Mouse (Mus musculus): ENCODE data around the gene Trpm5. TPM values are rescaled to one million over a fixed set of nuclear protein-coding genes. Genes with fewer than 3 reads are reported as not detected.

Gene Trpm5
- polyA plus RNA-seq, 1 experiment from 2014 or later = 0.70 TPM

GRCm38 (mm10) chr7:143109696-143110095, 15.3 kb upstream of the Trpm5 start:
- peaks cover 3% of the 10 kb centered on the region for H3K4me1 ChIP-seq (ENCODE audit: control insufficient read depth, insufficient read depth, low read length)
- no peak overlapping the region for H3K4me3 ChIP-seq (ENCODE audit: low read depth, low read length)
- H3K27me3 ChIP-seq (ENCODE audit: control insufficient read depth, insufficient read depth, low read length) = peaks cover 36% of the 10 kb centered on the region
- DNase-seq (ENCODE audit: low spot score, missing footprints) (no peak), ATAC-seq (ENCODE audit: low FRiP score) (no peak)
- H3K9ac ChIP-seq (ENCODE audit: low read length) = no peak overlapping the region
- WGBS = 42% methylated on average over 3 of the region's 3 CpGs
- H3K4me2 ChIP-seq = no peak overlapping the region
- no peaks in the 10 kb centered on the region for H3K36me3 ChIP-seq (ENCODE audit: control insufficient read depth, insufficient read depth, low read length)
- H3K9me3 ChIP-seq (ENCODE audit: control insufficient read depth, low read length) = no peaks in the 10 kb centered on the region
- no peak overlapping the region for H3K27ac ChIP-seq (ENCODE audit: low read depth, low read length)

DNA sequence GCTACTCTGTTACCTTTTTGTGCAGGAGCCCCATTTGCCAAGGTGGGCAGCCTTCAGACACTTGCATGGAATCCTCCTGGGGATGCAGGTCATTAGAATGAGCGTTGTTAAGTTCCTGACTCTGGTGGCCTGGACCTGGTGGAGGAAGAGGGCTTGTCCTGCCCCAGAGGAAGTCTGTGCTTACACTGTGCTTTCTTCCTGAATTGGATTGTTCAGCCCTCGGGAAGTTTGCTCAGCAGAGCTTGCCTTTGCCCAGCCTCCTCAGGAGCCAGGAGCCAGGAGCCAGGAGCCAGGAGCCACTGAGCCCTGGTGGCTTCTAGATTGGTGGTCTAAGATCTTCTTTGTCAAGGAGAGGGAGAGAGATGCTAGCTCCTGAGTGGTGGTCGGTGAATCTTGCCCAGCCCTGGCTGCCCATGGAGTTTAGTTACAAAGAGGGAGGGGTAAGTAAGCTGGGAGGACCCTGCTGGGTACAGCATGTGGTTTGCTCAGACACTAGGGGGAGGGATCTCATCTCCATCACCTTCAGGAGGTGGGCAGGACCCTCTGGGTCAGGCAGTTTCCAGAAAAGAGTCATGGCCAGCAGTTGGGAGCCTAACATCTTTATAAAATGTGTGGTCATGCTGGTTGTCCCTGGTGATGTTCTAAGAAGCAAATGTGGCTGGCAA, 14.7 kb upstream of the Trpm5 start:
- no peak overlapping the region for H3K27ac ChIP-seq (ENCODE audit: low read depth, low read length)
- peaks cover 36% of the 10 kb centered on the region for H3K27me3 ChIP-seq (ENCODE audit: control insufficient read depth, insufficient read depth, low read length)
- WGBS = 30% methylated on average over 3 of the region's 3 CpGs
- no peak overlapping the region for H3K9ac ChIP-seq (ENCODE audit: low read length)
- no peaks in the 10 kb centered on the region for H3K36me3 ChIP-seq (ENCODE audit: control insufficient read depth, insufficient read depth, low read length)
- H3K4me1 ChIP-seq (ENCODE audit: control insufficient read depth, insufficient read depth, low read length) = peaks cover 3% of the 10 kb centered on the region
- DNase-seq (ENCODE audit: low spot score, missing footprints) = no peak
- no peak overlapping the region for H3K4me3 ChIP-seq (ENCODE audit: low read depth, low read length)
- no peaks in the 10 kb centered on the region for H3K9me3 ChIP-seq (ENCODE audit: control insufficient read depth, low read length)
- no peak for ATAC-seq (ENCODE audit: low FRiP score)
- H3K4me2 ChIP-seq = no peak overlapping the region

GRCm38 (mm10) chr7:143108200-143108599, 13.8 kb upstream of the Trpm5 start:
- Histone ChIP-seq H3K4me3 (ENCODE audit: low read depth, low read length) (no peak overlapping the region), H3K9me3 (ENCODE audit: control insufficient read depth, low read length) (no peaks in the 10 kb centered on the region), H3K27ac (ENCODE audit: low read depth, low read length) (no peak overlapping the region), H3K4me1 (ENCODE audit: control insufficient read depth, insufficient read depth, low read length) (peaks cover 3% of the 10 kb centered on the region), H3K36me3 (ENCODE audit: control insufficient read depth, insufficient read depth, low read length) (no peaks in the 10 kb centered on the region), H3K9ac (ENCODE audit: low read length) (no peak overlapping the region), H3K27me3 (ENCODE audit: control insufficient read depth, insufficient read depth, low read length) (peaks cover 36% of the 10 kb centered on the region), H3K4me2 (no peak overlapping the region)
- DNase-seq (ENCODE audit: low spot score, missing footprints) = no peak
- 37% methylated on average over 5 of the region's 5 CpGs for WGBS
- no peak for ATAC-seq (ENCODE audit: low FRiP score)

- Histone ChIP-seq H3K27me3 (ENCODE audit: control insufficient read depth, insufficient read depth, low read length) (peaks cover 36% of the 10 kb centered on the region), H3K4me1 (ENCODE audit: control insufficient read depth, insufficient read depth, low read length) (peaks cover 3% of the 10 kb centered on the region), H3K27ac (ENCODE audit: low read depth, low read length) (no peak overlapping the region), H3K36me3 (ENCODE audit: control insufficient read depth, insufficient read depth, low read length) (no peaks in the 10 kb centered on the region), H3K9me3 (ENCODE audit: control insufficient read depth, low read length) (no peaks in the 10 kb centered on the region), H3K9ac (ENCODE audit: low read length) (no peak overlapping the region), H3K4me2 (peak overlapping the region; percentile 39), H3K4me3 (ENCODE audit: low read depth, low read length) (peak overlapping the region; percentile 19)
- DNase-seq (ENCODE audit: low spot score, missing footprints) (peak; percentile 86), ATAC-seq (ENCODE audit: low FRiP score) (no peak)
- WGBS = 9% methylated on average over 52 of the region's 57 CpGs
Measured at GRCm38 (mm10) chr7:143106672-143107465, 12.4 kb upstream of the Trpm5 start.

DNA sequence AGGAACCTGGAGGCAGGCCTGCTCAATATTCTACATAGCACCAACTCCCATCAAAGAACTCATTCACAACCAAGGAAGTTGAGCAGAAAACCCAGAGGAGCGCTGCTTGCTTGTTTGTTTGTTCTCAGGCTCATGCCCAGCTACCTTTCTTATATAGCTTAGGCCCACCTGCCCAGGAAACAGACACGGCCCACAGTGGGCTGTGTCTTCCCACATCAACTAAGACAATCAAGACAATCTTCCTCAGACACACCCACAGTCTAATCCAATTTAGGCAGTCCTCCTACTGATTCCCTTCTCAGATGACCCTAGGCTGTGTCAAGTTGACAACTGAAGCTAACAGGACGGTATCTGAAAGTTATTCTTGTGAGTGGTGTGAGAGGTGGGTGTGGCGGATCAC, 11.6 kb upstream of the Trpm5 start, which contains the start of gene Kcnq1:
Gene Kcnq1 (plus strand): TSS at position 301 of the 400 bp plus-strand sequence.
- Histone ChIP-seq H3K9ac (ENCODE audit: low read length) (no peak within 1 kb of the TSS), H3K27me3 (ENCODE audit: control insufficient read depth, insufficient read depth, low read length) (peaks cover 36% of the 10 kb centered on the region), H3K27ac (ENCODE audit: low read depth, low read length) (no peak within 1 kb of the TSS), H3K4me3 (ENCODE audit: low read depth, low read length) (peak within 1 kb of the TSS; percentile 19), H3K36me3 (ENCODE audit: control insufficient read depth, insufficient read depth, low read length) (no peaks in the 10 kb centered on the region), H3K4me1 (ENCODE audit: control insufficient read depth, insufficient read depth, low read length) (peaks cover 3% of the 10 kb centered on the region), H3K4me2 (peak within 1 kb of the TSS; percentile 39), H3K9me3 (ENCODE audit: control insufficient read depth, low read length) (no peaks in the 10 kb centered on the region; the same call in 1 of the 2 replicates)
- ATAC-seq (ENCODE audit: low FRiP score) = no peak
- 74% methylated on average over 4 of the region's 4 CpGs for WGBS
- no peak for DNase-seq (ENCODE audit: low spot score, missing footprints)

GRCm38 (mm10) chr7:143105258-143105897, 10.9 kb upstream of the Trpm5 start:
- 76% methylated on average over 11 of the region's 11 CpGs for WGBS
- Histone ChIP-seq H3K36me3 (ENCODE audit: control insufficient read depth, insufficient read depth, low read length) (no peaks in the 10 kb centered on the region), H3K9ac (ENCODE audit: low read length) (no peak overlapping the region), H3K9me3 (ENCODE audit: control insufficient read depth, low read length) (no peaks in the 10 kb centered on the region; the same call in 1 of the 2 replicates), H3K27me3 (ENCODE audit: control insufficient read depth, insufficient read depth, low read length) (peaks cover 36% of the 10 kb centered on the region), H3K4me2 (no peak overlapping the region), H3K4me3 (ENCODE audit: low read depth, low read length) (no peak overlapping the region), H3K4me1 (ENCODE audit: control insufficient read depth, insufficient read depth, low read length) (peaks cover 3% of the 10 kb centered on the region), H3K27ac (ENCODE audit: low read depth, low read length) (no peak overlapping the region)
- DNase-seq (ENCODE audit: low spot score, missing footprints) (no peak), ATAC-seq (ENCODE audit: low FRiP score) (no peak)

- DNase-seq (ENCODE audit: low spot score, missing footprints) (no peak), ATAC-seq (ENCODE audit: low FRiP score) (no peak)
- Histone ChIP-seq H3K36me3 (ENCODE audit: control insufficient read depth, insufficient read depth, low read length) (no peaks in the 10 kb centered on the region), H3K9ac (ENCODE audit: low read length) (no peak overlapping the region), H3K4me3 (ENCODE audit: low read depth, low read length) (no peak overlapping the region), H3K27ac (ENCODE audit: low read depth, low read length) (no peak overlapping the region), H3K27me3 (ENCODE audit: control insufficient read depth, insufficient read depth, low read length) (peaks cover 5% of the 10 kb centered on the region), H3K4me2 (no peak overlapping the region), H3K9me3 (ENCODE audit: control insufficient read depth, low read length) (no peaks in the 10 kb centered on the region; the same call in 1 of the 2 replicates), H3K4me1 (ENCODE audit: control insufficient read depth, insufficient read depth, low read length) (no peaks in the 10 kb centered on the region)
- WGBS = 81% methylated on average over 4 of the region's 4 CpGs
Measured at GRCm38 (mm10) chr7:143100759-143101158, 6.3 kb upstream of the Trpm5 start.

DNA sequence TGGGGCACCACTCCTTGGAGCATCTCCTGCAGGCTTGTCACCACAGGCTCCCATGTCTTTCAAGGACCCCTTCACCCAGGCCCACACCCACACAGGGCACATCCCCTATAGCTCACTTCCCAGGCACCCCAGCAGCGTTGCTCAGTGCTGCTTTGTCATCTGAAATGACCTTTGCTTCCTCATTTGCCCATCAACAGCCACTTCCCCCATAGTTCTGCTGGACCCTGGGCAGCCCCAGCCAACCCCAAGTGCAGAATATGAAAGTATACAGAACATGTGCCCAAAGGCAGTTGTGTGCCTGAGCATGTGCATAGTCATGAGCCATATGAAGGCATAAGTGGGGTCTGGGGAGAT, 1.1 kb upstream of the Trpm5 start:
- no peak overlapping the region for H3K4me2 ChIP-seq
- H3K4me1 ChIP-seq (ENCODE audit: control insufficient read depth, insufficient read depth, low read length) = no peaks in the 10 kb centered on the region
- no peaks in the 10 kb centered on the region for H3K9me3 ChIP-seq (ENCODE audit: control insufficient read depth, low read length)
- no peak overlapping the region for H3K27ac ChIP-seq (ENCODE audit: low read depth, low read length)
- WGBS = 60% methylated on average over 1 of the region's 1 CpGs
- no peaks in the 10 kb centered on the region for H3K27me3 ChIP-seq (ENCODE audit: control insufficient read depth, insufficient read depth, low read length)
- ATAC-seq (ENCODE audit: low FRiP score) (no peak), DNase-seq (ENCODE audit: low spot score, missing footprints) (no peak)
- no peaks in the 10 kb centered on the region for H3K36me3 ChIP-seq (ENCODE audit: control insufficient read depth, insufficient read depth, low read length)
- no peak overlapping the region for H3K4me3 ChIP-seq (ENCODE audit: low read depth, low read length)
- H3K9ac ChIP-seq (ENCODE audit: low read length) = no peak overlapping the region

DNA sequence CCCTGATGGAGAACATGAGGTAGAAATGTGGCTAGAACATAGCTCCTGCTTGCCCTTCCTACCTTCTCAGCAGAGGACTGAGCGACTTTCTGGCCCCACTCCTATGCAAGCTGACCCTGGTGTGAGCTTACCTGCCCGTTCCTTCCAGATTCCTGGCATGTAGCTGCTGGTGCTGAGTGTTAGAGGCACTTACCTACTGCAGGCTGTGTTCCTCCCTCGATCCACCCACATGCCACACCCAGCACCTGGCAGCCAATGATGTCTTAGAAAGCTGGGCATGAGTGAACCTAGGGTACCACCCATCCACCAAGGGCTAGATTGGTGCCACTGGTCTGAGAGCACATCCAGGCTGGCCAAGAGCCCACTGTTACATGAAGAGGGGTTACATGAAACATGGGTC, 595 bp downstream of the Trpm5 start:
- Histone ChIP-seq H3K9me3 (ENCODE audit: control insufficient read depth, low read length) (no peaks in the 10 kb centered on the region), H3K27me3 (ENCODE audit: control insufficient read depth, insufficient read depth, low read length) (no peaks in the 10 kb centered on the region), H3K4me1 (ENCODE audit: control insufficient read depth, insufficient read depth, low read length) (no peaks in the 10 kb centered on the region), H3K36me3 (ENCODE audit: control insufficient read depth, insufficient read depth, low read length) (no peaks in the 10 kb centered on the region), H3K27ac (ENCODE audit: low read depth, low read length) (no peak overlapping the region), H3K4me2 (no peak overlapping the region), H3K4me3 (ENCODE audit: low read depth, low read length) (no peak overlapping the region), H3K9ac (ENCODE audit: low read length) (no peak overlapping the region)
- ATAC-seq (ENCODE audit: low FRiP score) = no peak
- WGBS = 70% methylated on average over 3 of the region's 3 CpGs
- no peak for DNase-seq (ENCODE audit: low spot score, missing footprints)

Data from midbrain, embryonic 11.5 days (tissue).